Mouse (Mus musculus): ENCODE data around the gene Sgpl1.
"Not testable (repeated sequence)": the region's sequence is repeated elsewhere in the genome, so short reads cannot be mapped to it uniquely, and the experiment has no call there.

Sgpl1 gene

GRCm38 (mm10) chr10:61155611-61156010 is 8.1 kb upstream of the Sgpl1 start:
- in situ Hi-C loops (cut with MboI, MseI): no loop called here

DNA sequence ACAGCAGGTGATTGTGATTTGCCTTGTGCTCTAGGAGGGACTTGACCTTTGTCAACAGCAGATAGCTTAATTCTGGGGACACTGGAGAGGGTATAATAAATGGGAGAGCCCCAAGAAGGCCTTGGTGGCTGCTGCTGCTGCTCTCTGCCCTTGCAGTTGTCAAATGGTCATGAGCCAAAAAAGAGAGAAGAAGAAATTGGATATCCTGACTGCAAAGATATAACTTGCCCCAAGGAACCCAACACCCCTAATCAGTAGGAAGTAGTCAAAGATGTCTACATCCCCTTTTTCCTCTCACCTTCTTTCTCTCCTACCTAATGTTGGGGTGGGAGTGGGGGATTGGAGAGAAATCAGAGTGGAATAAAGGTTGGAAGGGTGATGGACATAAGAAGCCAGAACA is 4.6 kb upstream of the Sgpl1 start:
- in situ Hi-C loops (cut with MboI, MseI): no loop called here

DNA sequence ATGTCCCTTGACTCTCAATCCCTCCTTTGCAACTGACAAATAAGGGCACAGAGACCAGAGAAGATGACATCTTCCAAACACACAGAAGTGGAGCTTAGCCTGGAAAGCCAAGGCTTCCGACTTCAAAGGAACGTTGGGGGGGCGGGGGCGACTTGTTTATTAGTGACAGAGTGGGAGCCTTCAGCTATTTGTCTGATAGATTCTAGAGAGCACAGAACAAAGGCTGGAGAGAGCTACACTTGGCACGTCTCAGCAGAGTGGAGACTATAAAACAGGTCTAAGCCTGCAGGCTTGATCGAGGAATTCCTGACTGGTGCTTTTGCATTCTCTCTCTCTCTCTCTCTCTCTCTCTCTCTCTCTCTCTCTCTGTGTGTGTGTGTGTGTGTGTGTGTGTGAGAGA is 3.1 kb upstream of the Sgpl1 start:
- in situ Hi-C loops (cut with MboI, MseI): no loop called here

- in situ Hi-C loops (cut with MboI, MseI): no loop called here
Measured at GRCm38 (mm10) chr10:61149476-61149875, 2.0 kb upstream of the Sgpl1 start.

GRCm38 (mm10) chr10:61146807-61147156 is 721 bp downstream of the Sgpl1 start:
- in situ Hi-C loops (cut with MboI, MseI): no loop called here

GRCm38 (mm10) chr10:61146119-61146806 is 1.2 kb downstream of the Sgpl1 start:
- in situ Hi-C loops (cut with MboI, MseI): no loop called here

DNA sequence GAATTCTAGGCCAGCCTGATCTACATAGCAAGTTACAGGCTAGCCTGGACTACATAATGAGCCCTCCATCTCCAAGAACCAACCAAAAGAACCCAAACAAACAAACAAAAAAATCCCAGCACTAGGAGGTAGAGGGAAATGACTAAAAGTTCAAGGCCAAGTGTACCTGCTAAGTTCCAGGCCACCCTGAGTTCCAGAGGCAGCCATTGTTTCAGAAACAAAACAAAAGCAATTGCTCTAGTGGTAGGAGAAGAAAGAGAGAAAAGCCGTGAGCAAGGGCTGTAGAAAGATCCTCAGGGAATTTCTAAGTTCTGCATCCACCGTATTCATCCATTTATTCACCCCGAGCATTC is 1.8 kb downstream of the Sgpl1 start:
- in situ Hi-C loops (cut with MboI, MseI): no loop called here

DNA sequence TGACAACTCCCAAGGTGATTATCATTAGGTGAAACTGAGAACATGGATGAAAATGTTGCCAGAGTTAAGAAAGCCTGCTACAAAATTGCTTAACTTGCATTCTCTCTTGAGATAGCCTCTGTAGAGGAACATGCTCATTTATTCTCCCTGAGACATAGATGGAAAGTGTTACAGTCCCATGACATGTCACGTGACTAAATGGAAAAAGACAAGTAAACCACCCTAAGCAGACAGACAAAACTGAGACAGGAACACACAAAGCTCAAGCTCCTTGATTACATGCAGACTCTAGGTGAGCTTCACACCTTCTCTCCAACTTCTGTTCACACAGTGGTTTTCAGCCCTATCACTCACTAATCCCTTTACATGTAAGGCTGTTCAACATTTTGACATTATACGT is 4.2 kb downstream of the Sgpl1 start:
- in situ Hi-C loops (cut with MboI, MseI): no loop called here

DNA sequence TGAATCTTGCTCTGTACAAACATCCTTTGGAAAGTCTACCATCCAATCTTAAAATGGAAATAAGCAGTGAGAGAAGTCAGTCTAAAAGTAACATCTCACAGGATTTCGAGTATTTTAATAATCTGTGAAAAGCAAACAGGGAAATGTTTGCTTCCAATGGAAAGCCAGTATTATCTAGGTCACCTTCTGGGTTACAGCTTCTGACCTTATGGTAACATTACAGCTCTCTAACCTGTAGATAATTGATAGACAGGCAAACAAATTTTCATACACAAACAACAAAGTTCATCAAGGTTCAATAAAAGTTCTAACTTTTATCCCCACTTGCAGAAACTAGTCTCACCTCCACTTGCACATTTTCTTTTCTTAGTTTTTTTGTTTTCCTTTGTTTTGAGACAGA is 9.9 kb downstream of the Sgpl1 start:
- in situ Hi-C loops (cut with MboI, MseI): no loop called here

- in situ Hi-C loops (cut with MboI, MseI): no loop called here
Measured at GRCm38 (mm10) chr10:61135226-61135839, 12.2 kb downstream of the Sgpl1 start.

DNA sequence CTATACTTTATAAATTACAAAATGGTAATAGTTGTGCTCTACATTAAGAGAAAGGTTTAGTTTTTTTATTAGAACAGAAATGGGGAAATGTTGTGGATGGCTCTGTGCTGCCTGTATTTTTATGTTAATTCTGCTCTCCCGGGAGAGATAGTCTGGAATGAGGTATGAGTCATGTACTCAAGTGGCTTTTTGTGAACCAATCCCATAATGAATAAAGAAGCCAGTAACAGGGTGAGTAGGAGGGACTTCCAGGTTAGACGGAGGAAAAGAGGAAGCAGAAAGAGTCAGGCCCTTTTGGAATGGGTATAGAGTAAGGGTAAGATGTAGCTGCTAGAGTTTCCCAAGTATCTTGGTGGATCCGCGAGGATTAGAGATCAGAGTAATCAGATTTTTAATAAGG is 13.5 kb downstream of the Sgpl1 start:
- in situ Hi-C loops (cut with MboI, MseI): no loop called here

GRCm38 (mm10) chr10:61130959-61131358 is 16.5 kb downstream of the Sgpl1 start:
- in situ Hi-C loops (cut with MboI, MseI): no loop called here

DNA sequence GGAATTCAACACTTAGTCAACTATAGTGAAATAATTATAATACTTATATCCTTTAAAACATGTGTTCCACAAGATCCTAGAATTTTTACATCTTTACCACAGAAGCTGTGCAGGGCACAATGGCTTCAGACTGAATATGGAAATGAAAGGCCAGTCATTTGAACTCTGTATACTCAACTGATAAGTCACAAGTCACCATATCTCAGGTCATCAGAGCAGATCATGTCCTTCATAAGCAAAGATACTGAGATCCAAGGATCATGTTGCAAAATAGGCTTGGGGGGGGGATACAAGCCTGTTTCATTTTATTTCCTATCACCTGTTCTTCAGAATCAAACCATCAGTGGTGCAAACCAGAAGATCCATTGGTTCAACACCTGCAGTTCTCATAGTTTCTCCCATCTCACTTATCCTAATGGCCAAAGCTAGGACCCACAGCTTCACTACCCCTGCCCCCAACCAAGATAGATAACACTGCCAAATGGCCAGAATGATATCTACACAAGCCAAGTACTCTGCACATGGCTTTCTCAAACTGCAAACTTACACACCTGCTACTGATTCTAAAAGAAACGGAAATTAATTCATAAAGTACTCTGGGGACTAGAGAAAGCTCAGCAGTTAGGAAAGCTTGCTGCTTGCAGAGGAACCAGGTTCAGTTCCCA is 18.7 kb downstream of the Sgpl1 start:
- in situ Hi-C loops (cut with MboI, MseI): no loop called here

GRCm38 (mm10) chr10:61124462-61124861 is 23.0 kb downstream of the Sgpl1 start:
- in situ Hi-C loops (cut with MboI, MseI): no loop called here

DNA sequence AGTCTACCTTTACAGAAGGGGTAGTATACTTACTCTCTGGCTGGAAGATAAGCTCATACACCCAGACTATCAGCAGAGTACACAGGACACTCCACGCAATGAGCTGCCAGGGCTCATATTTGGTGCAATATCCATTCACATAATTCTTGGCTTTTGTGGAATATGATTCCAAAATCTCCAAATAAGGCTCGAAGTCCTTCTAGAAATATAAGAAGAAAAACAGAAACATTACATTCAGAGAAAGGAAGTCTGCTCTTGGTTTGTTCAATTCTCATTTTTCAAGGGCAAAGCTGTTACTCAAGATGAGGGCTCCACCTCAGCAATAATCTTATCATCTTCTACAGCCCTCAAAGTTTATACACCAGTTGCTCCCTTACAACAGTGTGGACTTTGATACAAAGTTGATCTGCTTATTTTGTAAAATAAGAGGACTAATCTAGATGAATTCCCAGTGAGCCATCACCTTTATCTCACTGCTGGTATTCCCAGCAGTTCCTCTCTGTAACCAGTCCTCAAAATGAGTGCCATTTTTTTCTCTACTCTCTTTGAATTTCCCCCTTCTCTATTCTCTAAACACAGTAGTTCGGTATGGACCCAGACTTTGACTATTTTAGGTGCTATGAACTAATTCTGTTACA is 24.1 kb downstream of the Sgpl1 start:
- in situ Hi-C loops (cut with MboI, MseI): no loop called here

- in situ Hi-C loops (cut with MboI, MseI): not testable (repeated sequence)
Measured at GRCm38 (mm10) chr10:61121732-61122131, 25.8 kb downstream of the Sgpl1 start.

GRCm38 (mm10) chr10:61114246-61114720 is 33.2 kb downstream of the Sgpl1 start:
- in situ Hi-C loops (cut with MboI, MseI): no loop called here

- in situ Hi-C loops (cut with MboI, MseI): no loop called here
Measured at GRCm38 (mm10) chr10:61103564-61104114, 43.9 kb downstream of the Sgpl1 start.

GRCm38 (mm10) chr10:61091866-61092265 is 55.6 kb downstream of the Sgpl1 start:
- in situ Hi-C loops (cut with MboI, MseI): no loop called here

GRCm38 (mm10) chr10:61089170-61090142 is 58.0 kb downstream of the Sgpl1 start, which contains the start of gene Pcbd1:
Pcbd1 (plus strand) TSS chr10:61089331.
- in situ Hi-C loops (cut with MboI, MseI): no loop called here

DNA sequence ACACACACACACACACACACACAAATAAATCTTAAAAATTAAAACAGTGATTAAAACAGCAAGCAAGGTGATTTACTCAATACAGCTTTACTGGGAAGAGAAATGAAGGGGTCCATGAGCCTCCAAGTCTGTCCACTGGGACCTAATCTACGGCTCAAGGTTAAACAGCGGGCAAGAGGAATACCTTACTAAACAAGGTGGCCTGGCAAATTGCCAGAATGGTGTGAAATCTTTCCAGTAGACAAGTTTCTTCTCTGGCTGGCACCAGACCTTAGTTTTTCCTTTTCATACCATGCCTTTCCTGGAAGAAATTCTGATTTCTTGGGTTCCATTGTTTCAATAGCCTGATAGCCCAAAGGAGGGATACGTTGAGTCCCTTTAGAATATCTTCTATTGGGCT is 59.0 kb downstream of the Sgpl1 start:
- in situ Hi-C loops (cut with MboI, MseI): no loop called here

Measured in T-helper 1 cell (primary cell).